Mouse (Mus musculus) embryonic fibroblast, embryonic 13.5 days (primary cell): ENCODE data around the gene Slc8a3.

ENCODE experiments used
- CTCF ChIP-seq: IDR thresholded peaks from 2 replicates; pipeline ENCODE4 v1.5.1; 2011; ENCODE audit warnings: mild to moderate bottlenecking, control low read depth, low read length, moderate library complexity, borderline replicate concordance; ENCODE audit not compliant: insufficient read depth
- POLR2A ChIP-seq: IDR thresholded peaks from 2 replicates; pipeline ENCODE4 v1.6.1; 2011; ENCODE audit warnings: low read depth, mild to moderate bottlenecking, control low read depth, low read length, moderate library complexity

- TF ChIP-seq POLR2A, result no peak
- TF ChIP-seq CTCF, result no peak
Measured at GRCm38 (mm10) chr12:81324116-81324515, 8.9 kb downstream of the Slc8a3 start.
